Mouse (Mus musculus) C2C12 (cell line): ENCODE results near the gene Tle1. TPM values are rescaled to one million over a fixed set of nuclear protein-coding genes. Genes with fewer than 3 reads are reported as not detected.

Experiments
- H3K27me3 ChIP-seq: one replicate; pipeline ENCODE4 v1.6.1; 2011; ENCODE audit not compliant: control insufficient read depth, insufficient read depth, insufficient read length
- H3K36me3 ChIP-seq: one replicate; pipeline ENCODE4 v1.6.1; 2011; ENCODE audit not compliant: control insufficient read depth, insufficient read depth
- H3K4me3 ChIP-seq: one replicate; pipeline ENCODE4 v1.5.1; 2011; ENCODE audit warnings: mild to moderate bottlenecking, control low read depth; ENCODE audit not compliant: poor library complexity, insufficient read depth, severe bottlenecking
- H3K79me2 ChIP-seq: one replicate; pipeline ENCODE4 v1.6.1; 2011; ENCODE audit not compliant: control insufficient read depth, insufficient read depth
- H3K79me3 ChIP-seq: one replicate; pipeline ENCODE4 v1.6.1; 2011; ENCODE audit warnings: low read depth, control low read depth
- H3ac ChIP-seq: one replicate; pipeline ENCODE3; 2011; ENCODE audit warnings: low read depth; ENCODE audit not compliant: control insufficient read depth, insufficient read length
- CEBPB ChIP-seq: IDR thresholded peaks from one replicate; pipeline ENCODE4 v1.6.1; 2011; ENCODE audit warnings: low read depth, mild to moderate bottlenecking, control low read depth, moderate library complexity
- CTCF ChIP-seq: IDR thresholded peaks from one replicate; pipeline ENCODE4 v1.5.1; 2011; ENCODE audit not compliant: control insufficient read depth, insufficient read depth, insufficient read length
- FOSL1 ChIP-seq: IDR thresholded peaks from one replicate; pipeline ENCODE4 v1.8.0; 2011; ENCODE audit warnings: mild to moderate bottlenecking, low read length; ENCODE audit not compliant: poor library complexity, insufficient read depth, severe bottlenecking
- MAX ChIP-seq: IDR thresholded peaks from one replicate; pipeline ENCODE4 v1.6.1; 2011; ENCODE audit warnings: mild to moderate bottlenecking, control low read depth
- MYOD1 ChIP-seq: IDR thresholded peaks from one replicate; pipeline ENCODE4 v1.6.1; 2011; ENCODE audit warnings: low read depth; ENCODE audit not compliant: control insufficient read depth, insufficient read length
- MYOG ChIP-seq: IDR thresholded peaks from one replicate; pipeline ENCODE4 v1.6.1; 2011; ENCODE audit not compliant: control insufficient read depth, insufficient read length; ENCODE audit errors: extremely low read depth
- USF1 ChIP-seq: IDR thresholded peaks from one replicate; pipeline ENCODE4 v1.6.1; 2011; ENCODE audit warnings: low read depth, mild to moderate bottlenecking, control low read depth, moderate library complexity
- polyA plus RNA-seq: library from polyadenylated mRNA; unstranded; fragments of >200 nt; fragmentation: generic; extraction: Trizol; gene quantifications from one replicate; pipeline ENCODE4 v1.2.1, GENCODE M21; 2012; ENCODE audit warnings: missing spikeins

Gene Tle1
- polyA plus RNA-seq, 1 experiment, result 23.2 TPM

DNA sequence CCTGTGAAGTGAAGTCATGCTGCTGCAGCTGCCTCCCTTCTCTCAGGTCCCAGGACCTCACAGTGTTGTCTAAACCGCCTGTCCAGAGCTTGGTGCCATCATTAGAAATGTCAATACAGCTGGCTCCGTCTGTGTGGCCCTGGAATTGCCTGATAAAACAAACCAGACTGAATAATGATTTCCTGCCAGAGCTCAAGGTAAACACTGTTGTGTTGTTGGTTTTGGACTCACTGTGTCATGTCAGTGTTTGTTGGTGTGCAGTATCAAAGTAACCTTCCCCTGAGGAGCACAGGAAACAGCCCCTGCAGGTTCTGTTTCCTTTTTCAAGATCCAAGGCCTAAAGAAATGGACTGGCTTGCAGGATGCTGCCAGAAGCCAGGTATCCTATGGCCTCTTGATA, 78.4 kb downstream of the Tle1 start:
- H3K79me2 ChIP-seq, result no peaks in the 10 kb centered on the region
- TF ChIP-seq MAX (no peak), FOSL1 (no peak), MYOD1 (no peak), USF1 (no peak), MYOG (no peak), CTCF (no peak)
- no peak overlapping the region for H3K4me3 ChIP-seq
- H3K79me3 ChIP-seq, result no peaks in the 10 kb centered on the region
- no peak overlapping the region for H3ac ChIP-seq
- no peaks in the 10 kb centered on the region for H3K27me3 ChIP-seq
- H3K36me3 ChIP-seq, result peaks cover 49% of the 10 kb centered on the region

DNA sequence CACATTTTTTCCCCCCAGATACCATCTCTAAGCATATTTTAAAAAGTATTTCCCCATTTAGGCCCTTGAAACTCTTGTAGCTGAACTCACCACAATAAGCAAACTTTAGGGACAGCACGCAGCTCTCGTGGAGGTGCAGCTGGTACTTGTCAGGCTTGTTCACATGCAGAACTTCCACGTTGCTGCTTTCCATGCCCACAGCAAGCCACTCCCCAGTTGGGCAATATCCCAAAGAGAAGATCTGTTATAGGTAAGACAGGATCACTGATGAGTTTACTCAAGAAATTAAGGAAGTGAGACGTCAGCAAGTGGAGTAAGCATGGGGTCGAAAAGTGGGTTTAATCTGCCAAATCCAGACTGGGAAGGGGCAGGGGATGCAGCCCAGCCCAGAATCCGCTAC, 80.7 kb downstream of the Tle1 start:
- no peak for TF ChIP-seq MYOD1
- TF ChIP-seq FOSL1, result no peak
- TF ChIP-seq MAX, result no peak
- no peak for TF ChIP-seq CEBPB
- no peak for TF ChIP-seq USF1
- no peak for TF ChIP-seq MYOG
- no peak for TF ChIP-seq CTCF
- H3K36me3 ChIP-seq, result peaks cover 54% of the 10 kb centered on the region
- no peak overlapping the region for H3K4me3 ChIP-seq
- H3K27me3 ChIP-seq, result no peaks in the 10 kb centered on the region
- H3K79me2 ChIP-seq, result no peaks in the 10 kb centered on the region
- H3K79me3 ChIP-seq, result no peaks in the 10 kb centered on the region
- no peak overlapping the region for H3ac ChIP-seq

DNA sequence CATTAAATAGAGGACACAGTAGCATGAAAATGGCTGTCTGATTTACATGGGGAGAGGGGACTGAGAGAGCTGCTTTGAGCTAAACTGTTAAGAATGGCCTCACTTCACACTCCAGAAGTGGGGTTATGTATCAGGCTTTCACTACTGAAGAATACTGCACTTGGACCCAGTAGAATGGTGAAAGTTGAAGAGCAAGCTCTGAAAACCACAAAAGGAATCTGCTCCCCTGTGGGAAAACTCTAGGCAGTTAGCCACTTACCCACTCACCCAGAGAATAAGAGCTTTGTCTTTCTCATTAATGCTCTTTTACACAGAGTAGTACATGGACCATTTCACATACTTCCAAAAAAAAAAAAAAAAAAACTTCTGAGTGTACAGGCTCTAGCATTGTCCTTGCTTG, 95.0 kb downstream of the Tle1 start:
- H3K4me3 ChIP-seq, result no peak overlapping the region
- H3K79me2 ChIP-seq, result no peaks in the 10 kb centered on the region
- no peaks in the 10 kb centered on the region for H3K27me3 ChIP-seq
- H3K36me3 ChIP-seq, result no peaks in the 10 kb centered on the region
- no peak overlapping the region for H3ac ChIP-seq
- no peaks in the 10 kb centered on the region for H3K79me3 ChIP-seq
- no peak for TF ChIP-seq MAX
- TF ChIP-seq CTCF, result no peak
- TF ChIP-seq MYOD1, result no peak
- no peak for TF ChIP-seq USF1
- TF ChIP-seq FOSL1, result no peak
- TF ChIP-seq MYOG, result no peak
- no peak for TF ChIP-seq CEBPB

GRCm38 (mm10) chr4:72104186-72104585, 96.5 kb downstream of the Tle1 start:
- H3K79me3 ChIP-seq, result no peaks in the 10 kb centered on the region
- H3K79me2 ChIP-seq, result no peaks in the 10 kb centered on the region
- H3K36me3 ChIP-seq, result no peaks in the 10 kb centered on the region
- no peaks in the 10 kb centered on the region for H3K27me3 ChIP-seq
- no peak overlapping the region for H3K4me3 ChIP-seq
- no peak overlapping the region for H3ac ChIP-seq
- no peak for TF ChIP-seq MAX
- no peak for TF ChIP-seq CEBPB
- TF ChIP-seq USF1, result no peak
- TF ChIP-seq MYOD1, result no peak
- TF ChIP-seq FOSL1, result no peak
- TF ChIP-seq CTCF, result no peak
- no peak for TF ChIP-seq MYOG

DNA sequence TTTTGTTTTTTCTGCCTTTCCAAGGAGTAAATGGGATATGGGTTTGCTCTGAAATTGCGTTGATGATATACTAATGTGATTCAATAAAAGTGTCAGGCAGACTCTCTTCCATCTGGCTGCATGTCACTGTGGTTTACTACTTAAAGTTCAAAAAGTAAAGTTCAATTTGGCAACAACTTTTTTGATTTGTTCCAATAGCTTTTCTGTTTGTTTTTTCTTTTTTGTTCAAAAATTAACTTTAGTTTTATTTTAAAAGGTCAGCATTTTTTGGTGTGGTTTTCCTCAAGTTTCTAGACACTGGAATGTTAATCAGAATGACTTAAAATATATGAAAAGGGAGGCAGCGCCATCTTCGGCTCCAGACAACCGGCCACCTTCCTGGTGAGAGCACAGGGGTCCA, 112.9 kb downstream of the Tle1 start:
- Histone ChIP-seq H3K79me2 (no peaks in the 10 kb centered on the region), H3K4me3 (no peak overlapping the region), H3K36me3 (no peaks in the 10 kb centered on the region), H3ac (no peak overlapping the region), H3K79me3 (no peaks in the 10 kb centered on the region), H3K27me3 (no peaks in the 10 kb centered on the region)
- no peak for TF ChIP-seq CEBPB

- no peaks in the 10 kb centered on the region for H3K79me2 ChIP-seq
- H3K36me3 ChIP-seq, result no peaks in the 10 kb centered on the region
- no peak overlapping the region for H3K4me3 ChIP-seq
- no peaks in the 10 kb centered on the region for H3K27me3 ChIP-seq
- TF ChIP-seq FOSL1 (no peak), MYOG (no peak), MAX (no peak), USF1 (no peak), CTCF (no peak), MYOD1 (no peak), CEBPB (no peak)
- H3K79me3 ChIP-seq, result no peaks in the 10 kb centered on the region
- no peak overlapping the region for H3ac ChIP-seq
Observed at GRCm38 (mm10) chr4:72069111-72069534, 131.6 kb downstream of the Tle1 start.
